Mouse (Mus musculus): ENCODE data around the gene Edn2. TPM values are rescaled to one million over a fixed set of nuclear protein-coding genes. Genes with fewer than 3 reads are reported as not detected.

Edn2 gene
- polyA plus RNA-seq, 1 experiment from 2014 or later: 0.14 TPM

DNA sequence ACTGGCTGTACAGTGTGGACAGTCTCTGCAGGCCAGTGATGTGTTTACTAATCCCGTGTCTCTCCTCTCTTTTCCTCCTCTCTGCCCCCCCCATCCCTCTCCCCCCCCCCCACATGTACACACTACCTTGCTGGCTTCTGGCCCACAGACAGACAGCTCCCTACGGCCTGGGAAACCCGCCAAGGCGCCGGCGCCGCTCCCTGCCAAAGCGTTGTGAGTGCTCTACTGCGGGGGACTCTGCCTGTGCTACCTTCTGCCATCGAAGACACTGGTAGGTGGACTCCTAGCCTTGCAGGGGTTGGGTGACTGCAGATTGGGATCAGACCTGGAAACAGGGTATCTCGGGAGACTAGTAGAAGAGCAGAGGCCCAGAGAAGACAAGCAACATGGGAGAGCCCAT lies 2.2 kb downstream of the Edn2 start:
- Histone ChIP-seq H3K27ac (no peak overlapping the region), H3K4me1 (peaks cover 12% of the 10 kb centered on the region), H3K9ac (no peak overlapping the region), H3K9me3 (replicated peaks) (no peaks in the 10 kb centered on the region), H3K36me3 (no peaks in the 10 kb centered on the region), H3K4me2 (no peak overlapping the region), H3K27me3 (peaks cover 5% of the 10 kb centered on the region; the same call in 1 of the 2 replicates), H3K4me3 (replicated peaks) (no peak overlapping the region)
- ATAC-seq (replicated peaks; ENCODE audit: low FRiP score): no peak
- 42% methylated on average over 11 of the region's 11 CpGs for WGBS

GRCm38 (mm10) chr4:120164316-120164715 lies 3.3 kb downstream of the Edn2 start:
- H3K4me1 ChIP-seq: peaks cover 12% of the 10 kb centered on the region
- no peak overlapping the region for H3K9ac ChIP-seq
- ATAC-seq (replicated peaks; ENCODE audit: low FRiP score): no peak
- no peaks in the 10 kb centered on the region for H3K36me3 ChIP-seq
- H3K4me3 ChIP-seq (replicated peaks): no peak overlapping the region
- H3K9me3 ChIP-seq (replicated peaks): no peaks in the 10 kb centered on the region
- peaks cover 5% of the 10 kb centered on the region; the same call in 1 of the 2 replicates for H3K27me3 ChIP-seq
- WGBS: 85% methylated on average over 5 of the region's 5 CpGs
- H3K27ac ChIP-seq: no peak overlapping the region
- no peak overlapping the region for H3K4me2 ChIP-seq

- H3K36me3 ChIP-seq: no peaks in the 10 kb centered on the region
- H3K4me2 ChIP-seq: no peak overlapping the region
- peaks cover 6% of the 10 kb centered on the region for H3K4me1 ChIP-seq
- no peak overlapping the region for H3K4me3 ChIP-seq (replicated peaks)
- WGBS: 80% methylated on average over 6 of the region's 6 CpGs
- no peak for ATAC-seq (replicated peaks; ENCODE audit: low FRiP score)
- H3K27me3 ChIP-seq: no peaks in the 10 kb centered on the region
- no peaks in the 10 kb centered on the region for H3K9me3 ChIP-seq (replicated peaks)
- H3K9ac ChIP-seq: no peak overlapping the region
- H3K27ac ChIP-seq: no peak overlapping the region
Measured at GRCm38 (mm10) chr4:120167778-120168177, 6.8 kb downstream of the Edn2 start.

DNA sequence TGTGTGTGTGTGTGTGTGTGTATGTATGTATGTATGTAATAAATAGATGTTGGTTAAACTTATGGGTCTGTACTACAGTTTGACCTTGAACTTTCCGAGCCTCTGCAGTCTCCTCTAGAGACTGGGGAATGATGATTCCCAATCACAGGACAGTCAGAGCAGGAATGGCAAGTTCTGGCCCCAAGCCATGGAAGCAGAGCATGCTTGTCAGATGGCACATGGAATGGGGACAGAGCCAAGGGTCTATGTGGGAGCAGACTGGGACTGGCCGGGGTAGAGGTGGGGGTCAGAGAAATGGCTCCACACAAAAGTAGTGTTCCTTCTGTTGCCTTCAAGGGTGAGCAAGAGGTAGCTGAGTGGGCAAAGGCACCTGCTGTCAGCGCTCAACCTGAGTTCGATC lies 7.3 kb downstream of the Edn2 start:
- Histone ChIP-seq H3K9ac (no peak overlapping the region), H3K9me3 (replicated peaks) (no peaks in the 10 kb centered on the region), H3K4me3 (replicated peaks) (no peak overlapping the region), H3K27ac (no peak overlapping the region), H3K4me1 (peaks cover 6% of the 10 kb centered on the region), H3K27me3 (no peaks in the 10 kb centered on the region), H3K4me2 (no peak overlapping the region), H3K36me3 (no peaks in the 10 kb centered on the region)
- WGBS: 86% methylated on average over 4 of the region's 4 CpGs
- ATAC-seq (replicated peaks; ENCODE audit: low FRiP score): no peak

DNA sequence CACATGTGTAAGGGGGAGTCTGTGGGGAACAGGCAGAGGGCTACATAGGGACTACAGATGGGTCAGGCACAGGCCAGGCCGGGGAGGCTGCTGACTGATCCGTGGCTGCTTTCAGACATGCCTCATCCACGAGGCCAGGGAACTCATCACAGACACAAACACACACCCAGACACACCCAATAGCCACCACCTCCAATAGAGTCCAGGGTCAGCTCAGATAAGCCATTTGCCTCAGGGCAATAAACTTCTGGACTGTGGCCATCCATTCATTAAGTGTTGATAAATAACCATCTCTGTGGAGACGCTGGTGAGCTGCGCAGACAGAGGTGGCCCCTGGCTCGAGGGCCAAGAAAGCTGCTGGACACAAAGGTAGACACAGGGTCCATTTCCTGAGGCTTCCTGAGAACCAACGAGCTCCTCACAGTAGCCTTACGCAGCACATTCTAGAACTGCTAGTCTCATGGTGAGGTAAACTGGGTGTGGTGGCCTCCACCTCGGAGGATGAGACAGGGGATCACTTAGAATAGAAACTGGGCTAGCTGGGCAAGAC lies 9.5 kb downstream of the Edn2 start:
- no peak overlapping the region for H3K4me2 ChIP-seq
- no peak overlapping the region for H3K4me3 ChIP-seq (replicated peaks)
- ATAC-seq (replicated peaks; ENCODE audit: low FRiP score): no peak
- H3K36me3 ChIP-seq: no peaks in the 10 kb centered on the region
- no peak overlapping the region for H3K9ac ChIP-seq
- H3K27ac ChIP-seq: no peak overlapping the region
- 38% methylated on average over 9 of the region's 9 CpGs for whole genome bisulfite sequencing
- no peaks in the 10 kb centered on the region for H3K9me3 ChIP-seq (replicated peaks)
- H3K4me1 ChIP-seq: peaks cover 6% of the 10 kb centered on the region
- no peaks in the 10 kb centered on the region for H3K27me3 ChIP-seq

- Histone ChIP-seq H3K9ac (no peak overlapping the region), H3K4me3 (replicated peaks) (no peak overlapping the region), H3K36me3 (no peaks in the 10 kb centered on the region), H3K27ac (no peak overlapping the region), H3K4me1 (peaks cover 6% of the 10 kb centered on the region), H3K4me2 (no peak overlapping the region), H3K9me3 (replicated peaks) (no peaks in the 10 kb centered on the region), H3K27me3 (no peaks in the 10 kb centered on the region)
- ATAC-seq (replicated peaks; ENCODE audit: low FRiP score): peak; percentile 54
- WGBS: 22% methylated on average over 7 of the region's 7 CpGs
Measured at GRCm38 (mm10) chr4:120172050-120172684, 11.2 kb downstream of the Edn2 start.

DNA sequence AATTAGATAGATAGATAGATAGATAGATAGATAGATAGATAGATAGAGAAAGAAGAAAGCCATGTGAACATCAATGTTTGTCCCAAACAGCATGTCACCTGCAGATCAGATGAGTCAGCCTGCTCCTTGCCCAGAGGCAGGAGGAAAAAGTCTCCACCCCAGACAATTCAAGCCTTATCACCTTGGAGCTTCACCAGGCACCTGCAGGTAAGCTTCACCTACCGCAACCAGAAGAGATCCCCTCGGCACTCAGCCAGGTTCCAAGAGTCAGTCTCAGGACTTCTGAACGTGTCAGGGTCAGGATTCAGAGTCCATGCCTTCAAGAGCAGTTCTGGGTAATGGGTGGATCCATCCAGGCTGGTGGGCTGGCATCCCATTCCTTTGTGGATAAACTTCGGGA lies 18.1 kb downstream of the Edn2 start:
- no peaks in the 10 kb centered on the region for H3K36me3 ChIP-seq
- WGBS: 70% methylated on average over 4 of the region's 4 CpGs
- no peak for ATAC-seq (replicated peaks; ENCODE audit: low FRiP score)
- H3K27me3 ChIP-seq: no peaks in the 10 kb centered on the region
- H3K4me3 ChIP-seq (replicated peaks): no peak overlapping the region
- H3K9me3 ChIP-seq (replicated peaks): no peaks in the 10 kb centered on the region
- no peaks in the 10 kb centered on the region for H3K4me1 ChIP-seq
- H3K9ac ChIP-seq: no peak overlapping the region
- no peak overlapping the region for H3K4me2 ChIP-seq
- no peak overlapping the region for H3K27ac ChIP-seq

DNA sequence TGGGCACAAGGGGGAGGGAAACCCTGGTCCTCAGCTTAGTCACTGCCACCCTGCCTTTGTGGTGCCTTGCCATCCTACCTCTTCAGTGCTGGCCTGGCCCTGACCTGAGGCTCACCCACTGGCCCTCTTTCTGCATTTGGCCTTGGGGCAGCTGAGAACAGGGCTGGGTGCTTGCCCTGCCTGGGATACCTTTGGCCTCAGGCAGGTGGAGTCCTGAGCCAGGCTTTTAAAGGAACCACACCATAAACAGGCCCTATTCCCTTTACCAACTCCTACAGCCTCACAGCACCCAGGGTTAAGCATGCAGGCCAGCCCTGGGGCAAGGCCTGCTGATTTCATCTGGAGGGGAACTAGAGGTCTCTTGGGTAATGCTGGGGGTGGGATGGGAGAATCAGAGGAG lies 19.5 kb downstream of the Edn2 start:
- no peak overlapping the region for H3K4me3 ChIP-seq (replicated peaks)
- H3K36me3 ChIP-seq: no peaks in the 10 kb centered on the region
- H3K4me1 ChIP-seq: no peaks in the 10 kb centered on the region
- H3K9me3 ChIP-seq (replicated peaks): no peaks in the 10 kb centered on the region
- ATAC-seq (replicated peaks; ENCODE audit: low FRiP score): no peak
- H3K4me2 ChIP-seq: no peak overlapping the region
- H3K27ac ChIP-seq: no peak overlapping the region
- H3K9ac ChIP-seq: no peak overlapping the region
- H3K27me3 ChIP-seq: no peaks in the 10 kb centered on the region

DNA sequence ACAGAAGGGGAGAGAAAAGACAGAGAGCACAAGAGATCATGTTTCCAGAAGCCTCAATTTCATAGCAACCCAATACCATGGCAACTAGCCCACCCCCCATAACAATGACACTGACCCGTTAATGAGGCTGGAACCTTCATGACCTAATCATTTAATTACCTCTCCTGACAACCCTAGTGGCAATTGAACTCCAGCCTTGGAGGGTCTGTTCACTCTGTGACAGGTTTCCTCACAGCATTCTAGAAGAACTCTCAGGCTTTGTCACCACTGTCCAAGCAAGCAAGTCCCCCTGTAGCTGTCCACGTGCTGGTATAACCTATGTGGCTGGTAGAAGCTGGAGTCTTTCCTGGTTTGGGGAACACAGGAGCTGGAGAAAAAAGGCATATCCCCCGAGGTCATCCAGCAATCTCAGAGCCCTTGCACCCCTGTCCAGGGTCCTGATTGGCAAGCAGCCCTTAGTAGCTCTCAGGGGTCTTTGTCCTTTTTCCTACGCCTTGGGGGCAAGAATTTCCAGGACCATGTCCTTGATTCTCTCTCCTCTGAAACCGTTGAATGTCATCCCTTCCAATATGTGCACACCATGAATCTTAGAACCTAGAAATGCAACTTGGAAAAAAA lies 23.5 kb downstream of the Edn2 start:
- Histone ChIP-seq H3K9ac (no peak overlapping the region), H3K4me2 (no peak overlapping the region), H3K4me1 (no peaks in the 10 kb centered on the region), H3K27me3 (0 out of 2 replicates have a peak, but pooled peaks cover 3% of the 10 kb centered on the region), H3K27ac (no peak overlapping the region), H3K36me3 (no peaks in the 10 kb centered on the region), H3K9me3 (replicated peaks) (no peaks in the 10 kb centered on the region), H3K4me3 (replicated peaks) (no peak overlapping the region)
- no peak for ATAC-seq (replicated peaks; ENCODE audit: low FRiP score)
- WGBS: 22% methylated on average over 5 of the region's 5 CpGs

GRCm38 (mm10) chr4:120186441-120186840 lies 25.4 kb downstream of the Edn2 start:
- Histone ChIP-seq H3K27ac (no peak overlapping the region), H3K36me3 (no peaks in the 10 kb centered on the region), H3K9ac (no peak overlapping the region), H3K4me3 (replicated peaks) (no peak overlapping the region), H3K27me3 (0 out of 2 replicates have a peak, but pooled peaks cover 3% of the 10 kb centered on the region), H3K9me3 (replicated peaks) (no peaks in the 10 kb centered on the region), H3K4me2 (no peak overlapping the region), H3K4me1 (no peaks in the 10 kb centered on the region)
- 87% methylated on average over 1 of the region's 1 CpGs for WGBS
- no peak for ATAC-seq (replicated peaks; ENCODE audit: low FRiP score)

DNA sequence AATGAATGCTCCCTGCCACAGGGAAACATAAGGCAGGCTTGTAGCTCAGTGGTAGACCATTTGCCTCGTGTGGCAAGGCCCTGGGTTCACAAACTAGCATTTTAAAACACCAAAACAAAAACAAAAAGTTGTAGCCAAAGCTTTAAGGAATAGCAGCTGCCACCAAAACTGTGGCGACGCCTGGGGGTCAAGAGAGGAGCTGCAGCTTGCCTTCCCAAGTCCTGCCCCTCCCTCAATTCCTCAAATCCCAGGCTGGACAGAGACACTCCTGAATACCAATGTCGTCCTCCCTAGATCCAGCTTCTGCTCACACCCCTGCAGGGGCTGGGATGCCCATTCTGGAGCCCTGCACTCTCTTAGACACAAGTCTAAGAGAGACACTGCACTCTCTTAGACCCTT lies 25.9 kb downstream of the Edn2 start:
- 0 out of 2 replicates have a peak, but pooled peaks cover 2% of the 10 kb centered on the region for H3K4me1 ChIP-seq
- no peak overlapping the region for H3K4me3 ChIP-seq (replicated peaks)
- no peak overlapping the region for H3K9ac ChIP-seq
- no peak overlapping the region for H3K4me2 ChIP-seq
- 8% methylated on average over 4 of the region's 4 CpGs for WGBS
- no peaks in the 10 kb centered on the region for H3K9me3 ChIP-seq (replicated peaks)
- no peak overlapping the region for H3K27ac ChIP-seq
- no peak for ATAC-seq (replicated peaks; ENCODE audit: low FRiP score)
- H3K36me3 ChIP-seq: no peaks in the 10 kb centered on the region
- 0 out of 2 replicates have a peak, but pooled peaks cover 3% of the 10 kb centered on the region for H3K27me3 ChIP-seq

- H3K27ac ChIP-seq: no peak overlapping the region
- ATAC-seq (replicated peaks; ENCODE audit: low FRiP score): no peak
- no peak overlapping the region for H3K4me3 ChIP-seq (replicated peaks)
- no peak overlapping the region for H3K9ac ChIP-seq
- H3K9me3 ChIP-seq (replicated peaks): no peaks in the 10 kb centered on the region
- 0 out of 2 replicates have a peak, but pooled peaks cover 3% of the 10 kb centered on the region for H3K27me3 ChIP-seq
- H3K36me3 ChIP-seq: no peaks in the 10 kb centered on the region
- H3K4me1 ChIP-seq: 0 out of 2 replicates have a peak, but pooled peaks cover 6% of the 10 kb centered on the region
- WGBS: 76% methylated on average over 6 of the region's 6 CpGs
- no peak overlapping the region for H3K4me2 ChIP-seq
Measured at GRCm38 (mm10) chr4:120188204-120188603, 27.2 kb downstream of the Edn2 start.
